Mouse (Mus musculus) monocyte, adult 2 months (primary cell): Measurements from ENCODE around the gene Ubxn1.

Source experiments
- DNase-seq, 2 experiments: peaks; one replicate each; pipeline ENCODE4 v3.0.0; 2022; ENCODE audit warnings: low spot score in 2 of 2, low read depth in 1 of 2

The Ubxn1 gene

DNA sequence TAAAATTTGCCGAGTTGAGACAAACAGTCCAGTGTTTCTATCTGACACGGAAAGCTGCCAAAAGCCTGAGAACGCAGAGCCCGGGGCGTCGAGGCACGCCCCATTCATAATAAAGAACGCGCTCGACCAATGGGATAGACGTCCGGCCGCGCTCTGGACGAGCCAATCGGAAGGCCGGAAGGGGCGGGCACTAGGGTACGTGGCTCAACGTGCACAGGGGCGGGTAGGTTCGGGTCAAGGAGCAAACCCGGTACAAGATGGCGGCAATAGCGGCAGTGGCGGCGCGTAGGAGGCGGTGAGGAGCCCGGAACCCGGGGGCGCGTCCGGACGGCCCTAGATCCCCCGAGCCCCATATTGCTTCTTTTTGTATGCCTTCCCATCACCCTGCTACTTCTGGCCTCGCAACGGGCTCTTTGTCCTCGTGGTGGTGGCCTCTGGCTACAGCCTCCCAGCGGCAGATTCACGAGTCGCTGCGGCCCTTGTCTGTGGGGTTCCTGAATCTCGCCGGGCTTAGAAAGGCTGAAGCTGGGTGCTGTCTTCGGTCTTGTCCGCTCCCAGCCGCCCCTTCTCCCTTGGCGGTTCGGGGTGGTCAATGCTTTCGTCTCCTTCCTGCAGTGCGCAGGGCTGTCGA, 26.7 kb downstream of the Ubxn1 start, which contains the start of gene Ganab:
TSS of gene Ganab (plus strand) at position 207 of the 631 bp plus-strand sequence.
- DNase-seq, result peak; percentile 87 to 90

DNA sequence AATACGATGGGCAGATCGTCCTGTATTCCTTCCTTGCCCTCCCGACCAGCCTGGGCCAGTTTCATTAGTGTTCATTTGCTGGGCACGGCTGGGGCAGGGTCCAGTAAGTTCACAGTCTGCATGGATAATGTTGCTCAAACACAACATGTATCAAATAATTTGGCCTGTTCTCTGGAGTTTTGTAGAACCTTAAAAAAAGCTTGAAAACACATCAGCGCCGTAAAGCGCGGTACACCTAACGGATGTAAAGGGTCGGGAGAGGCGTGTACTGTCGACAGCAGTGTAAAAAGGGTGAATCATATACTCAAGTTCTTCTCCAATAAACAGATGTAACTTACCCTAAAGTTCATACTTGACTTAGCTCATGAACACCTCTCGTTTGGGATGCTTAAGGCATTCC, 27.3 kb downstream of the Ubxn1 start:
- no peak for DNase-seq

DNA sequence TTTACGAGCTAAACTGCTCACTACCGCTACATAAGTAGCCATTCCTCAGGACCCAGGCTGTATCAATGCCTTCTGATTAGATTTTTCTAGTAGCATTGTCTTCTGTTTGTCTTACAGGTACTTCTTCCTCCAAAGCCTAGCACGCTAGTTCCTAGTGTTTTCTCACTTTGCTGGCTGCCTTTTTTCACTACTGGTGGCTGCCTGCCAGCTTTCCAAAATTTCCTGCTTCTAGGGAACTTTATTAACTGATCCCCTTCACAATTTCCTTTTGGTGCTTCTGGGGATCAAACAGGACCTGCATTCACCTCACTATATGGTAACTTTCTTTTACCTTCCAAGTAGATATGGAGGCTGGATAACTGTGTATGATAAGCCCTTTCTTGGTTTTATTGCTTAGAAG, 27.8 kb downstream of the Ubxn1 start:
- no peak for DNase-seq

DNA sequence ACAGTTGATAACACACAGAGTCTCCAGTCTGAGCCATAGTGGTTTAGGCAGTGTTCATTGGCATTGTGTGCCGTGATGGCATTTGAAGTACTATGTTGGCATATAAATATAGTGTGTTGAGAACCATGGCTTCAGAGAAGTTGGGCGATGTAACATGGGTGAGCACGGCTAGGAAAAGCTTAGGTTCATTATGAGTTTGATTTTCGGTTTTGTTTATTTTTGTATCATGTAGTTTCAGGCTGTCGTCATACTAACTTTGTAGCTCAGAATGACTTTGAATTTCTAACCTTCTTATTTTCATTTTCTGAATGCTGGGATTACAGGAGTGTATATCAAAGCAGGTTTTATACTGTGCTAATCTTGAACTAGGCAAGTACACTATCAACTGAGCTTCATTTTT, 32.1 kb downstream of the Ubxn1 start:
- DNase-seq, result no peak

DNA sequence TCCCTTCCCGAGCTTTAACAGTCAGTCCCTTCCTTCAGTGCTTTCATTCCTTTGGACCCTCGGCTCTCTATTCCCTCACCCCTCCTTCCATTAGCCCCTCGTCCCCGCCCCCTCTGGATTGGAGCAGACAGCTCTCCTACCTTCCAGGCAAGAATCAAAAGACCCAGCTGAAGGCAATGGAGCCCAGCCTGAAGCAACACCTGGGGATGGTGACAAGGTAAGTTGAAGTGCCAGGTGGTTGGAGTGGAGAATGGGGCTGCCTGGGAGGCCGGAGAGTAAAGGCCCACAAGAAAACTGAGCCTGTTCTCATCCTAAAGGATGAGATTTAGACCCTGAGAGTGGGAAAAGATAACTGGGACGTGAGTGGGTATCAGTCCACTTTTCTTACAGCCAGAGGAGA, 37.2 kb downstream of the Ubxn1 start:
- DNase-seq, result no peak

DNA sequence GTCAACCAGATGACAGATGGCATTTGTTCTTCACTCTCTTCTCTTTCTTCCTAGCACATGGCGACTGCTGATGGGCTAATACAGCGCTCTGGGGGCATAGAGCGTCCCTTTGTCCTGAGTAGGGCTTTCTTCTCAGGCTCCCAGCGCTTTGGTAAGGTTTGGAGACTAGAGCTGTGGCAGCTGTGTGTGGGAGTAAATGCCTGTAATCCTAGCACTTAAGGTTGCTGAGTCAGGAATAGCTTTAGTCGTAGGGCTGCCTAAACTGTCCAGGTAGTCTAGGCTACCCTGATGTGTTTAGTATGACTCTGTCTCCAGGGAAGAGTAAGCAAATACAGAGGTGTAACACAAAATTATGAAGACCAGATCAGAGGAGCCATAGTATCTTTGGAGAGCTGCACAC, 40.5 kb downstream of the Ubxn1 start:
- DNase-seq, result no peak

DNA sequence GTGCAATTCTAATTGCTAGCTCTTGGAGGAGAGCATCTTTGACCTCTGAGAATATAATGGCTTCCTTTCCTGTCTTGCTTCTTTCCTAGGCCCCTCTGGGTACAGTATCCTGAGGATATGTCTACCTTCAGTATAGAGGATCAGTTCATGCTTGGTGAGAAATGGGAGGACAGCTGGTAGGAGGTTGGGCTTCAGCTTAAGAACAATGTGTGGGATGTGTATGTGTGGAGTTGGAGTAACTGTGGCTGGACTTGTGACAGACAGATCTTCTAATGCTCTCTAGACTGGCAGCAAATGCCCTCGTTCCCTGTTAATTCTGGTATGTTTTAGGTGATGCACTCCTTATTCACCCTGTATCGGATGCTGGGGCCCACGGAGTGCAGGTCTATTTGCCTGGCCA, 42.9 kb downstream of the Ubxn1 start:
- DNase-seq, result no peak

DNA sequence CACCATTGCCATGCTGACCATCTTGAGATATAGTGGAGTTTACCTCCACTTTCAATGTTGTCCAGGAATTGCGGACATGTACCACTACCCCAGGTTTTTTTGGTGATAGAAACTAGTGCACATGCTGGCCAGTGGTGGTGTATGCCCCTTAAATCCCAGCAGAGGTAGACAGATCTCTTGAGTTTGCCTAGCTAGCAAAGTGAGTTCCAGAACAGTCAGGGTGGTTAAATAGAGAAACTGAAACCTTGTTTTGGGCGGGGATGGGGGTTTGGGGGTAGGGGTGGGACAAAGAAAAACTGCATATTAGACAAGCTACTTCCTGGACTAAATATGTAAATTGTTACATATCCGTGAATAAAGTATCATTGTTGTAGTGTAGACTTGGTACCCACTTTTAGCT, 47.7 kb downstream of the Ubxn1 start:
- no peak for DNase-seq

DNA sequence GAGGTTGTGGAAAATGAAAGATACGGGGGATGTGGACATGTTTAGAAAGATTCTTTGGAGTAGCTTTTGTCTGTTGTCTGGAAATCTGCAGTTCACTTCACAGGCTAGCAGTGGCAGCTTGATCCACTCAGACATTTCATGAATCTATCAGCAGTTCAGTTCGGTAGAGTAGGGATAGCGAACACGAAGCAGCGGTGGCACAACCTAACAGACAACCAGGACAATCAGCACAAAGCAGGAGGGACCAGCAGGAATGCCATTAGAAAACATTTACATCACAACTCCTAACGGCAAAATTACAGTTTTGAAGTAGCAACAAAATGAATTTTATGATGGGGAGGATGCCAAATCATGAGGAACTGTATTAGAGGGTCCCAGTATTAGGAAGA, 48.4 kb downstream of the Ubxn1 start:
- no peak for DNase-seq

DNA sequence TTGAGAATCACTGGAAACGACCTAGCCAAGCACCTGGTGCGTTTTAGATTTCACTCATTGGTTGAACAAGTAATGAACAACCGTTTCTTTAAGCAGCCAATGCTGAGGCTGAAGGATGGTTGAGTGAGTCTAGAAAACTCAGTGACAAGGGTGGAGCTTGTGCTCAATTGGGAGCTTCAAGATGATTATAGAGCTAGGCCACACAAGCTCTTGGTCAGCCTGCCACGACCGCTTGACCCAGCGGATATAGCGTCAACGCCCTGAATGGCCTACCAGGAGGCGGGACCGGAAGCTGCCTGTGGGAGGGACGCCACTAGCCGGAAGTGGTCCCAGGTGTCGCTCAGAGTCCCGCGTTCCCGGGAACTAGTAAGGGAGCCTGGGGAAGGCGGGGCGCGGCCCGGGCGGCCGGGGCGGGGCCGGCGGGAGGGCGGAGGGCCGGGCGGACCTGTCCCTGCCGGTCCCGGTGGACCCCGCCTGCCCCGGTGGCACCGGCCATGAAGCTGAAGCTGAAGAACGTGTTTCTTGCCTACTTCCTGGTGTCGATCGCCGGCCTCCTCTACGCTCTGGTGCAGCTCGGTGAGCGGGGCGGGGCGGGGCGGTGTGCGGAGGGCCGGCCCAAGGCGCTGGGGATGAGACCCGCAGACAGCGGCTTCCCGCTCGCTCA, 48.9 kb downstream of the Ubxn1 start, which contains the start of gene B3gat3:
TSS of gene B3gat3 (plus strand) at position 302 of the 664 bp plus-strand sequence.
- peak; percentile 68 to 81 for DNase-seq

DNA sequence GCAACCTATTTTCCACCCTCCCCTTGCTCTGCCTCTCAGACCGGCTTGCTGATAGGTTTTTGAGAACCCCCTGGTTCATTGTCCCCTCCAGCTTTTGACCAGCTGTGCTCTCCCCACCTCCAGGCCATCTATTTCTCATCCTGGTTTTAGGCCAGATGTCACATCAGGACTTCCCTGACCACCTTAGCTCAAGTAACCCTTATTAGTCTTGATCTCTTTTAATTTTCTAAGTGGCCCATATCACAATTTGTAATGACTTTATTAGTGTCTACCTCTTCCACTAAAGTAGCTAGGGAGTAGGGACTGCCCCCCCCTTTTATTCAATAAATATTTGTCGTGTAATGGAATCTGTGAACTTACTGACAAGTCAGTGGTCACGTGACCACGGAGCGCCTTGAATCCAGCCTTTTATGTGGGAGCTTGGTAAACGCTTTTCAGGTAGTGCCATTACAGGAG, 49.6 kb downstream of the Ubxn1 start:
- no peak for DNase-seq

DNA sequence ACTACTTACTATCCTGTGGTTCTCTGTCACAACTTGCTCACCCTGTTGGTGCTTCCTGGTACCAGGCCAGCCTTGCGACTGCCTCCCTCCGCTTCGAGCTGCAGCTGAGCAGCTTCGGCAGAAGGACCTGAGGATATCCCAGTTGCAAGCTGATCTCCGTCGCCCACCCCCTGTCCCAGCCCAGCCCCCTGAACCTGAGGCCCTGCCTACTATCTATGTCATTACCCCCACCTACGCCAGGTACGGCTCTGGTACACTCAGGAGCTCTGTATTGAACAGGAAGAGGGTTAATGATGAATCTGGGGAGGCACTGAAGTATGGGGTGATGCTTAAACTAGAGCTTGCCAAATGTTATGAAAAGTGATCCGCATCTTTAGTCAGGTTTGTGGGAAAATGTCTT, 50.4 kb downstream of the Ubxn1 start:
- no peak for DNase-seq
